Mouse (Mus musculus) liver, embryonic 15.5 days (tissue): ENCODE results near the gene Bola1. TPM values are rescaled to one million over a fixed set of nuclear protein-coding genes. Genes with fewer than 3 reads are reported as not detected.

Experiments
- ATAC-seq: fragments of 200-750 bp; cut with Nextera tagmentation; 2 replicates; pipeline ENCODE4 v1.8.0; 2017; ENCODE audit warnings: moderate number of reproducible peaks, mild to moderate bottlenecking, moderate library complexity; ENCODE audit not compliant: insufficient read depth
- H3K27ac ChIP-seq: fragments of 300-500 bp; sonication (generic); replicated peaks from 2 replicates; pipeline ENCODE4 v1.5.1; 2015; ENCODE audit warnings: mild to moderate bottlenecking, inconsistent platforms
- H3K27me3 ChIP-seq: fragments of 300-500 bp; sonication (generic); 2 replicates; pipeline ENCODE4 v1.6.1; 2015; ENCODE audit warnings: mild to moderate bottlenecking, inconsistent platforms
- H3K36me3 ChIP-seq: fragments of 300-500 bp; sonication (generic); replicated peaks from 2 replicates; pipeline ENCODE4 v1.6.1; 2015; ENCODE audit warnings: moderate library complexity, mild to moderate bottlenecking, inconsistent platforms
- H3K4me1 ChIP-seq: fragments of 300-500 bp; sonication (generic); replicated peaks from 2 replicates; pipeline ENCODE4 v1.6.1; 2015; ENCODE audit warnings: inconsistent platforms
- H3K4me2 ChIP-seq: fragments of 300-500 bp; sonication (generic); 2 replicates; pipeline ENCODE4 v1.6.1; 2015; ENCODE audit warnings: moderate library complexity, mild to moderate bottlenecking, inconsistent platforms
- H3K4me3 ChIP-seq: fragments of 300-500 bp; sonication (generic); replicated peaks from 2 replicates; pipeline ENCODE4 v1.5.1; 2015; ENCODE audit warnings: mild to moderate bottlenecking, inconsistent platforms
- H3K9ac ChIP-seq: fragments of 300-500 bp; sonication (generic); 2 replicates; pipeline ENCODE4 v1.6.1; 2015; ENCODE audit warnings: moderate library complexity, mild to moderate bottlenecking, inconsistent platforms
- H3K9me3 ChIP-seq: fragments of 300-500 bp; sonication (generic); replicated peaks from 2 replicates; pipeline ENCODE4 v1.6.1; 2016; ENCODE audit warnings: inconsistent platforms
- WGBS: fragments of 180-500 bp; shearing (Covaris S2); methylation state at CpG from one replicate; pipeline ENCODE4 v1.1.7; 2015; ENCODE audit warnings: mixed read lengths; ENCODE audit not compliant: insufficient replicate concordance; 5-methylcytosine and 5-hydroxymethylcytosine counted together
- polyA plus RNA-seq: library from polyadenylated mRNA; unstranded; fragments of >200 nt; fragmentation: Nextera tagmentation; extraction: Ambion mirVana; gene quantifications from 2 replicates; pipeline ENCODE4 v1.2.1, GENCODE M21; 2015

Bola1 gene
- polyA plus RNA-seq, 1 experiment from 2014 or later, result 34.6 TPM

DNA sequence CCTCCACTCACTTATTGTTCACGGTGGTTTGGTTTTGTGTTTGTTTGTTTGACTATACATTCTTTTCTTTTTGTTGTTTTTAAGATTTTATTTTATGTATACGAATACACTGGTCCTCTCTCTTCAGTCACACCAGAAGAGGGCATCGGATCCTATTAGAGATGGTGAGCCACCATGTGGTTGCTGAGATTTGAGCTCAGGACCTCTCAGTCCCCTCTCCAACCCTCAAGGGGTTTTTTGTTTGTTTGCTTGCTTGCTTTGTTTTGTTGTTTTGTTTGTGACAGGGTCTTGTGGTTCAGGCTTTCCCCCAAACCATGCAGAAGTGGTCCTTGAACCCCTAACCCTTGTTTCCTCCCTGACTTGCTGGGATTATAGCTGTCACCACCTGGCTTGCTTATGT lies 42.1 kb upstream of the Bola1 start:
- Histone ChIP-seq H3K27me3 (no peaks in the 10 kb centered on the region), H3K4me2 (peak overlapping the region; percentile 80), H3K9ac (peak overlapping the region; percentile 70), H3K9me3 (no peaks in the 10 kb centered on the region), H3K4me1 (peaks cover 46% of the 10 kb centered on the region), H3K27ac (peak overlapping the region; percentile 100), H3K4me3 (peak overlapping the region; percentile 64), H3K36me3 (no peaks in the 10 kb centered on the region)
- ATAC-seq, result no peak
- 55% methylated on average over 3 of the region's 3 CpGs for WGBS

DNA sequence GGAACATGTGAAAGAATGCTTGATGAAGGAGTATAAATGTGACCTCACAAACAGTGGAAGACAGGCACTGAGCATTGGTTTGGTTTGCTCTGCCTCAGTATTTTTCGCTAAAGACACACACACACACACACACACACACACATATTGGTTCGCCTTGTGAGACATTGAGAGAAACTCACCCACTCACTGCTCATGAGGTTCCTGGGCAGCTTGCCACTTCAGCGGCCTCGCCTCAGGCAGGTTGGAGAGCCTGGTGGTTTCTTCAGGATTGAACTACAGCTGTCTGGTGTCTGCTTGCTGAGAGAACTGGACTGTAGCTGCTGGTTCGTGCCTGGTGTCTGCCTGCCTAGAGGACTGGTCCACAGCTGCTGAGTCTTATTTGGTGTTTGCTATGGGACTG lies 40.7 kb upstream of the Bola1 start:
- Histone ChIP-seq H3K36me3 (no peaks in the 10 kb centered on the region), H3K9me3 (no peaks in the 10 kb centered on the region), H3K9ac (no peak overlapping the region), H3K27ac (no peak overlapping the region), H3K4me3 (no peak overlapping the region), H3K27me3 (no peaks in the 10 kb centered on the region), H3K4me1 (peaks cover 47% of the 10 kb centered on the region), H3K4me2 (no peak overlapping the region)
- no peak for ATAC-seq
- 70% methylated on average over 5 of the region's 5 CpGs for WGBS

DNA sequence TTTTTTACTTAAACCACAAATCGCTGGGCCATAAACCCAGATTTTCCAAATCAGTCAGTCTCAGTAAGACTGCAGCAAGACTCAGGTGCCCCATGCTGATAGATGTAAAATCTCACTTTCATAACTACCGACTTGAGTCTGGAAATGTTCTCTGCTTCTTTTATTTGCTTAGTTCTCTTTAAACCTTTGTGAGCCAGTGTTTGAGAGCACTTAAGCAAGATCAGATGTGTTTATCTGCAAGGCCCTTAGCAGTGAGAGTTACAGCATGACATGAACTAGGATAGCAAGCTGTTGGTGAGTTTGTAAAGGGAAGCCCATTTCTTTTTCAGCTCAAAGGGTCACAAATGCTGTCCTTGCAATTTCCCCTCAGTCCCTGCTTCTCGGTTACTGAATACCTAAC lies 37.7 kb upstream of the Bola1 start:
- 66% methylated on average over 3 of the region's 3 CpGs for WGBS
- Histone ChIP-seq H3K27me3 (no peaks in the 10 kb centered on the region), H3K9ac (no peak overlapping the region), H3K36me3 (no peaks in the 10 kb centered on the region), H3K4me3 (no peak overlapping the region), H3K9me3 (no peaks in the 10 kb centered on the region), H3K27ac (no peak overlapping the region; the same call in 1 of the 2 replicates), H3K4me1 (peaks cover 54% of the 10 kb centered on the region), H3K4me2 (no peak overlapping the region)
- ATAC-seq, result no peak

DNA sequence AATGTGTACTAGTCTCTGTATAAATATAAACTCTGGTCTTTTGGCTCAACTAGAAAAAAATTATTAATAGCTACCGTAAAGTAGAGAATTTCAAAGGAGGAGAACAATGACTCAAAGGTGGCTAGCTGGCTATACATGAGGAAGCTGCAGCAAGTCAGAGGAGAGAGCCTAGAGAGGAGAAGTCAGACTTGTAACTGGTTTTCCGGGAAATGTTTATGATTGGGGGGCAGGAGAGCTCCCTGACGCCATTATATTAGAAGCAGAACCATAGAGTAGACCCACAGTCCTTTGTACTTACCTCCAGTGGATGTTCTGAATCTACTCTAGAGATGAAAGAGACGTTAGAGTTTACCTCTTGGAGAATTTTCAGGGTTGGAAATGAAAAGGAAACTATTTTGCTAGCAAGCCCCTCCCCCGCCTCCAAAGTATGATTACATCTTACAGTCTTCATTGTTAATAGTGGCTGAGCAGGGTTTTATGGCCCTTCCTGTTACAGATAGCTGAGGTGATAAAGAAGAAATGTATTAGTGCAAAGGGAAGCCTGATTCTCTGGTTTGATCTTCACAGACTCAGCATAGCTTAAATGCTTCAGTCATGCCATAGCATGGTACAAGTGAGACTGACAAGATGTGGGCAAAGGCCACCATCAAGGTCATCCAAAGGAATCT lies 36.6 kb upstream of the Bola1 start:
- no peak for ATAC-seq
- Histone ChIP-seq H3K4me3 (no peak overlapping the region), H3K27me3 (no peaks in the 10 kb centered on the region), H3K36me3 (no peaks in the 10 kb centered on the region), H3K4me2 (no peak overlapping the region), H3K4me1 (peaks cover 49% of the 10 kb centered on the region), H3K9me3 (no peaks in the 10 kb centered on the region), H3K27ac (no peak overlapping the region), H3K9ac (no peak overlapping the region)
- 53% methylated on average over 5 of the region's 5 CpGs for WGBS

DNA sequence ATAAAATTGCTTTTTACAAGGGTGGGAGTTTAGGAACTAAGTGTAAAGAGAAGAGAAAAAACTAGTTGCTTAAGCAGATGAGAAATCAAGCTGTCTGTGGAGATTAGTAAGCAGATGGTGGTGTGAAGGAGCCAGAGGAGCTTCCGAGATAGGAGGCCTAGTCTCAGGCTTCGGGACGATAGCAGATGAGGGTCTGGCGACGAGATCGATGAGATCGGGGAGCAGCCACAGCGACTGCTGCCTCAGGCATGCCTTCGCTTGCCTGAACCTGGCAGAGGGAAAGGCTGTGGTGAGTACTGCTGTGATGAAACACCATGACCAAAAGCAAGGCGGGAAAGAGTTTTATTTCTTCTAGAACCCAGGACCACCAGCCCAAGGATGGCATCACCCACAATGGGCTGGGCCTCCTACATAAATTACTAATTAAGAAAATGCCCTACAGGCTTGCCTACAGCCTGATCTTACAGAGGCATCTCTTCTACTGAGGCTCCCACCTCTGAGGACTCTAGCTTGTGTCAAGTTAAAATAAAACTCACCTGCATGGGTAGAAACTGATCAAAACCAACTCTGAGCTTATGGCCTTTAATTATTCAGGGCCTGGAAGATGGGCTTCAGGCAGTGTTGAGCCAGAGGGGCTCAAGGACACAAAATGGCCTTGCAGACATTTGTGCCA lies 35.3 kb upstream of the Bola1 start:
- Histone ChIP-seq H3K4me2 (peak overlapping the region; percentile 54), H3K4me3 (peak overlapping the region; percentile 18; the same call in 1 of the 2 replicates), H3K27me3 (no peaks in the 10 kb centered on the region), H3K36me3 (no peaks in the 10 kb centered on the region), H3K4me1 (peaks cover 61% of the 10 kb centered on the region), H3K9ac (peak overlapping the region; percentile 36), H3K9me3 (no peaks in the 10 kb centered on the region), H3K27ac (peak overlapping the region; percentile 76)
- 14% methylated on average over 10 of the region's 10 CpGs for whole genome bisulfite sequencing
- peak; percentile 85 for ATAC-seq

DNA sequence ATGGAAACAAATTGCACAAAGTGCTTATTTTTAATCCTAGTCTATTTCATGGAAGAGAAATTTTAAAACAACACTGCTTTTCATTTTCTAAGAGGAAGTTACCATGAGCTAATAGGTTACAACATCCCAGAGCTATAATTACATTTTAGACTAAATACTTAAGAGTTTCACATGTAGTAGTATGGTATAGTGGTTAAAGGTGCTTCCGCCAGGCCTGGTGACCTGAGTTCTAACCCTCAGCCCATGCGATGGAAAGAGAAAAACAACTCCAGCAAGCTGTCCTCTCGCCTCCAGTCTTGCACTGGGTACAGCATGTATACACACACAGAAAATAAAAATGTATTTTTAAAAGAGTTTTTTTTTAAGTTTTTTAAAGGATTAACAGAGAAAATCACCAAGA lies 32.3 kb upstream of the Bola1 start:
- Histone ChIP-seq H3K4me1 (peaks cover 73% of the 10 kb centered on the region), H3K4me3 (no peak overlapping the region), H3K9ac (no peak overlapping the region), H3K9me3 (no peaks in the 10 kb centered on the region), H3K36me3 (no peaks in the 10 kb centered on the region), H3K27ac (no peak overlapping the region), H3K27me3 (no peaks in the 10 kb centered on the region), H3K4me2 (no peak overlapping the region)
- ATAC-seq, result no peak
- 75% methylated on average over 3 of the region's 3 CpGs for WGBS

DNA sequence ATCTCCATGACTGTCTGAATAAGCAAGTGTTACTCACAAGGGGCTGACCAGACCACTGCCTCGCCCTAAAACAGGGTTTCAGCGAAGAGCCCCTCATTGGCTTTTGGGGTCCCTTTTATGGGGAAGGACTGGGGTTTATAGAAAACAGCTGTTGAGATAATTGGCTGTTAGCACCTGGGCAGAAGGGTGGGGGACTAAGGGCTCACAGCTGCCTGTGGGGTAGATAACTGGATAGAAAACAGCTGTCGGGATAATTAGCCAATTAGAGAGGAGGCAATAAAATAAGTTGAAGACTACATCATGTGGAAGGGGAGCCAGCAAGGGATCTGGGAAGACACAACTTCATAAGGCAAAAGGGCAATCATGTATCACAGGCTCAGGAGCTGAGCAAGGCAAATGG lies 31.4 kb upstream of the Bola1 start:
- no peaks in the 10 kb centered on the region for H3K36me3 ChIP-seq
- H3K4me3 ChIP-seq, result peak overlapping the region; percentile 8; the same call in 1 of the 2 replicates
- WGBS, result 57% methylated on average over 3 of the region's 3 CpGs
- H3K27me3 ChIP-seq, result no peaks in the 10 kb centered on the region
- H3K4me2 ChIP-seq, result peak overlapping the region; percentile 38
- no peak for ATAC-seq
- peak overlapping the region; percentile 37; the same call in 1 of the 2 replicates for H3K9ac ChIP-seq
- peaks cover 67% of the 10 kb centered on the region for H3K4me1 ChIP-seq
- H3K9me3 ChIP-seq, result no peaks in the 10 kb centered on the region
- peak overlapping the region; percentile 96 for H3K27ac ChIP-seq

DNA sequence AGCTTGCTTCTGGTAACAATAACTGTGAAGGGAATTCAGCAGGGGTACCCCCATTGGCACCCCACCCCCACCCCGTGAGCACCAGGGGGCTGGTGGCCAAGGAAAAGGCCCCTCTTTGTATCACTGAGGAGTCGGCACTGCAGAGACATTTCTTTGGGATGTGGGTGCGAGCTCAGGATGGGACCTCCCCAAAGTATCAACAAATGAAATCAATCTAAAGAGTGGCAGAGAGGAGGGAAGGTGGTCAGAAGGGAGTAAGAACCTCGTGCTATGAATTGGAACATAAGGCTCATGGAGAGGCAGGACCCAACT lies 29.5 kb upstream of the Bola1 start:
- ATAC-seq, result no peak
- no peaks in the 10 kb centered on the region for H3K36me3 ChIP-seq
- peak overlapping the region; percentile 63 for H3K4me3 ChIP-seq
- H3K4me2 ChIP-seq, result peak overlapping the region; percentile 62
- no peaks in the 10 kb centered on the region for H3K9me3 ChIP-seq
- H3K4me1 ChIP-seq, result peaks cover 57% of the 10 kb centered on the region
- 57% methylated on average over 4 of the region's 4 CpGs for WGBS
- H3K27me3 ChIP-seq, result no peaks in the 10 kb centered on the region
- peak overlapping the region; percentile 69 for H3K9ac ChIP-seq
- H3K27ac ChIP-seq, result peak overlapping the region; percentile 96

DNA sequence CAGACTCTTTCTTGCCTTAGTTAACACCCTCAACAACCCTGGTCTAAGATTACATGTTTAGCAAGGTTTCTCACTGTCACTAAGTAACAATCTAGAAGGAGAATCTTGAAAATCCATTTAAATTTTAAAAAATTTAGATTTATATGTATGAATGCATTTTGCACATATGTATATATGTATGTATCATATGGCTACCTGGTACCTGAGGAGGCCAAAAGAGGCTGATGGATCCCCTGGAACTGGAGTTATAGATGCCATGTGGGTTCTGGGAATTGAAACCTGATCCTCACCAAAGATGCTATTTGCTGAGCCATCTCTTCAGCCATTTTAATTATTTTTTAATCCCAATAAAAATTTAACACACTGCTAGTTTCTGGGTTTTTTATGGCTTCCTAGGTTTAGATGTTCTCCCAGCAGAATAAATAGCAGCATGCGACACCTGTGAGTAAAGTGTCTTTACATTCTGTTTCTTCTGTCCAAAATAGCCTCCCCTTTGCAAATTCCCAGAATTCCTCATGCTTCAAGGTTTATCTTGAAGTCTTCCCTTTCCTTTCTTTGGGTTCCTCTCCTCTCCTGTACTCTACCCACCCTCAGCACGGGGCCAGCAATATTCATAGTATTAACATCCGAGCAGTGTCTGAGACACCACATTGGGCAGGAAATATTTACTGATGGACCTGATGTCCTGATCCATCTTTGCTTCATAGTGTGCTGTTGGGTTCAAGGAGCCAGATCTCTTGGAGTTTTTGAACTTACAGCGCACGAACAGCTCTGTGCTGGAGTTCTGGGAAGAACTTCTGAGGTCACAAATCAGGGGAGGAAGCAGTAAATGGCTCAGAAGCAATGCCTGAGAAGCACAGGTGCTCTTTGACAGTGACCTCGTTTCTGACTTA lies 28.9 kb upstream of the Bola1 start:
- no peaks in the 10 kb centered on the region for H3K27me3 ChIP-seq
- ATAC-seq, result no peak
- no peaks in the 10 kb centered on the region for H3K9me3 ChIP-seq
- H3K4me1 ChIP-seq, result peaks cover 57% of the 10 kb centered on the region
- H3K27ac ChIP-seq, result peak overlapping the region; percentile 96
- no peaks in the 10 kb centered on the region for H3K36me3 ChIP-seq
- H3K4me2 ChIP-seq, result peak overlapping the region; percentile 62
- H3K9ac ChIP-seq, result peak overlapping the region; percentile 69
- H3K4me3 ChIP-seq, result peak overlapping the region; percentile 63
- WGBS, result 41% methylated on average over 6 of the region's 6 CpGs

DNA sequence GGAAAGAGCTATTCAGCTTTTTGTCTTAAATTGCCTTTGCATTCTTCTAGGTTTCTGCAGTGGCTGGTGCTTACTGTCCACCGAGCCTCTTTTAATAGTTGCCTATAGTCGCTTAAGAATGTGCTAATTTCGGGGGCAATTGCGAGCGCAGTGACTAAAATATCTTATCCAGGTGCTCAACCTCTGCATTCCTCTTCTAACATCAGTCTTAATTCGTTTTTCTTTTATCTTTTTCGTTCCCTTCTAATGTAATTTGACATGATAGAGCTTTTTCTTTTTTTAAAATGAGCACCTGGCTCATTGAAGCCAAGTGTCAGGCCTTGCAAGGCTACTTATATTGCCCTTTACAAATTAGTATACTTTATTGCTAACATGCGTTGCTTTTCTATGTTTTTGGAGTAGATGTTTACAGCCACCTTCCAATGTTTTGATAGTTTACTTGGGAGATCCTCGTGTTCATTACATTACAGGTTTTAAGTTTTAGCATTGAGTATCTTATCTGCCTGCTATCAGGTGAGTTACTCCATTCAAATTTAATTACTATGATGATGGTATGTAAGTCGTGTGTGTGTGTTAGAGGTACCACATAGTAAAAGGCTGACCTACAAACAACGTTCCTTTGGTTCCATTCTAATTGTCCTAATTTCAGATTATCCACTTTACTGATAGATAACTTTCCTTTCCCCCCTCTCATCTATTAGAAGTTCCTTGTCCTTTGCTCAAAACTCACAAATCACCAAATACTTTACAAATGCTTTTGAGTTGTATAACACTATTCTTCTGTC lies 28.0 kb upstream of the Bola1 start:
- Histone ChIP-seq H3K4me3 (peak overlapping the region; percentile 63), H3K27ac (peak overlapping the region; percentile 96), H3K4me1 (peaks cover 60% of the 10 kb centered on the region), H3K9ac (peak overlapping the region; percentile 69), H3K27me3 (no peaks in the 10 kb centered on the region), H3K4me2 (peak overlapping the region; percentile 62), H3K36me3 (no peaks in the 10 kb centered on the region), H3K9me3 (no peaks in the 10 kb centered on the region)
- ATAC-seq, result no peak
- 1% methylated on average over 11 of the region's 11 CpGs for WGBS
